Mouse (Mus musculus): ENCODE data around the gene Dicer1. TPM values are rescaled to one million over a fixed set of nuclear protein-coding genes. Genes with fewer than 3 reads are reported as not detected.

The Dicer1 gene
- total RNA-seq, 2 experiments from 2014 or later: 71.2 to 73.1 TPM

DNA sequence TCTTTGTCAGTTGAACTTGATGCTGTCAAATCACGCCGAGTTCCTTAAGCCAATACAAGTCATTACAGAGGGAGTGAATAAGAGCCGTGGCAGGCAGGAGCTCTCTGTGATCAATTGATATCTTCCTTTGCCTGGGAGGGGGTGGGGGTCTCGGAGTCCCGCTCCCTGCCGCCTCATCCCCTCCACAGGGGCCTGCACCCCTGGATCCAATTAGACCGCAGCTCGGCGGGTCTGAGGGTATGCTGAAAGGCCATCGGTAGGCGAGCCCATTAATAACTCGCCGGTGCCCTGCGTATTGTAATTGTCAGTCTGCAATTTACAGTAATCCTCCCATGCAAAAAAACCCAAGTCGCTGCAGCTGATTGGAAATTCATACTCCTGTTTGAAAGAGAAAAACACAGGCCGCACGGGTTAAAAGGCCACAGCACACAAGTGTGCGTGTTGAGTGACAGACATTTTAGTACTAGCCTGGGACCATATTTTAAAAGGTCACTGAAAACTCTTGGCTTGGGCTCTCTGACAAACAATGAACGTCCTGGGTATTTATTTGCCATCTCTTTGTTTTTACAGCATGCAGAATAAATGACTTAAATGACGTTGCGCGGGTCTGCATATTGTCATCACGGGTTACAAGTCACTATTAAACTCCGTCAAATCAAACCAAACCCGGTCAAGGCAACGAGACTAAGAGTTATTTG is 72.5 kb downstream of the Dicer1 start:
- DNase-seq (ENCODE audit: low spot score in 2 of 2): no peak

DNA sequence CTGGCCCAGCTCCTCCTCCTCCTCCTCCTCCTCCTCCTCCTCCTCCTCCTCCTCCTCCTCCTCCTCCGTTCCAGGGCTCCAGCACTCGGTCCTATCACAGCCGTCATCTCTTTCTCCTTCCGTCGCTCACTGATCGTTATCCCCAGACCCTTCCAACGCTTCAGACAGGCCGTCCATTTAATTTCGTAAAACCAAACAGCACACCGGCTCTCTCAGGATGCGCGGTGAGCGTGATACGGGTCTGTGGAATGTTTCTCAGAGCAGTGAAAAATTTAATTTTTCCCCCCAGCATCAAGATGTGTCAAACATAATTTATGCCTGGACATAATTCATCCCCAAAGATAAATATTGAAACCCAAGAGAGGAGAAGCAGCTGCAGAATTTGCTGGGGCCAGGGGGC is 73.3 kb downstream of the Dicer1 start:
- no peak for DNase-seq (ENCODE audit: low spot score in 2 of 2)

DNA sequence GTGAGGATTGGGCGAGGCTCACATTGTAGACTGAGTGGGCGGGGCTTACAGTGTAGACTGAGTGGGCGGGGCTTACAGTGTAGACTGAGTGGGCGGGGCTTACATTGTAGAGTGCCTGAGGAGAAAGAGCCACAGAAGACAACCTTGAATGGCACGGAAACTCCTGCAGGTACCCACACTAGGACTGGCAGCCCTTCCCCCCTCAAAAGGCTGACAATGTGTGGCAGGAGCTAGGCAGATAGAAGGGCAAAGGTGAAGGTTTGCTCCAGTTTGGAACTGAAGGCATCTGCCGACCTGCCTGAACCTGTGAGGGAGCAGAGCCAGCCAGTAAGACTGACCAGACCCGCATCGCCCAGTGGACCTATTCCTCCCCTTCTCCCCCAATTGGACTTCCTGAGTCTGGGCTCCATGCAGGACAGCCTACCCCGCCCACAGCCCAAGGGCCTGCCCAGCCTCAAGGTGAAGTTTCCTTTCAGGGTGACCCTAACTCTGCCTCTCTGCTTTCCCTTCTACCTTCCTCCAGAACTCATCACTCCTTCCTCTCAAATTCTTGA is 74.3 kb downstream of the Dicer1 start:
- no peak for DNase-seq (ENCODE audit: low spot score in 2 of 2)

DNA sequence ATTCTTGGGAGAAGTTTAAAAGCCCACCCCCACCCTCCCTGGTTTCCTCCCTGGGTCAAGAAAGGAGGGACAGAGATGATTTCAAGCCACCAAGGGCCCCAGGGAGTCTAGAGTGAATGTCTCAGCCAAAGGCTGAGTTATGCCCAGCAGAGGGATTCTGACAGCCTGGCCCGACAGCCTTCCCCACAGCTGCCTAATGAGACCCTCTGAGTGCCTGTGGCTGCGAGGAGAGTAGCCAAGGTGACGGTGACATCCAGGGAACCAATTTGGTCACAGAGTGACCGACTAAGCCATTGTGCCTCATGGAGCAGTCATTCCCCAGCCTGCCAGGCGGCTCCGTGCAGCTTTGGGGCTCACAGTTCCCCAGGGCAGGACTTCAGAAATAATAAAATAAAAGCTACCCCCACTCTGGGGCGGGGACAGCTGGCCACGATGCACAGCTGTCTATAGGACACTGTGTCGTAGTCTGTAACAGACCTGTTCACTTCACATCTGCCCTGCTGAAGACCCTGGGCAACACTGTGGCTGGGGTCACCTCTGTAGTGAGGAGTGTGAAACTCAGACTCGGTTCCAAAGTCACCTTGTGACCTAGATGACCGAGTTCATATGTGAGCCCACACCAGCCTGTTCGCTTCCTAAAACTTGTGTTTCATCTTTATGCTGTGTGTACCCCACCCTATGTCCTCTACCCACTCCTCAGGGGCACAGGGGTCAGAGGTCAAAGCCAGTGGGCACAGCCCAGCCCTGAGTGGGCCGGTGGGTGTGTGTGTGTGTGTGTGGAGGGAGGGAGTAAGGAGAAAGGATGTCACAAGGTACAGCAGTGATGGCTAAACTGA is 75.0 kb downstream of the Dicer1 start:
- no peak for DNase-seq (ENCODE audit: low spot score in 2 of 2)

DNA sequence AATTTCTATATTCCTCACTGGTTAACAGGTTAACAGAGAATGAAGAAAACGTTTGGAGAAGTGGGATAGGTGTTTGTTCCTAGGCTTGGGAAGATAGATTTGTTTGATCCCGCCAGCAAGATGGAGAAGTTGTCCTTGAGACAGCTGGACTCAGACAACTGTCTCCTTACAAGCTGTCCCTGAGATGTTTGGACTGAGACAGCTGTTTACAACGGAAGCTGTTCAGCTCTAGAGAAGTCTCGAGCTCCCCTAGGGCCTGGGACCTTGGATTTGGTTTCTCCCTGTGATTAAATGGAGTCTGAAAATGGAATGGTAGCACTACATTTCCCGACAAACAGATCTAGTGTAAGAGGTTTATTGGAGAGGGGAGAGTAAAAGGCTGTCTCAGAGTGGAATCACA is 78.8 kb downstream of the Dicer1 start:
- DNase-seq (ENCODE audit: low spot score in 2 of 2): no peak

DNA sequence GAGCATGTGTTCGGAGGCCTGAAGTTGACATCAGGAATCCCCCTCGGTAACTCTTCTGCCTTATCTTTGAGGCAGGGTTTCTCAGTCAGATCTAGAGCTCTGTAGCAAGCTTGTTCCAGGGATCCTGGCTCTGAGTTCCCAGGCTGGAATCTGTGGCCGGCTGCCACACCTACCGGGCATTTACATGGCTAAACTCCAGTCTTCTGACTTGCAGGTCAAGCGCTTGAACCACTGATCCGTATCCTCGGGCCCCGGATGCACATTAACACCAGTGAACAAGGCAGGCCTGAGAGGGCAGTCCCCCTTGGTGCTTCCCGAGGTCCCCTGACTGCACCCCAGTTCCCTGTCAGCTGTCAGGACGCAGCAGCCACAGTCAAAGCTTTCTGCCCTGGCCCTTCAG is 79.3 kb downstream of the Dicer1 start:
- no peak for DNase-seq (ENCODE audit: low spot score in 2 of 2)

DNA sequence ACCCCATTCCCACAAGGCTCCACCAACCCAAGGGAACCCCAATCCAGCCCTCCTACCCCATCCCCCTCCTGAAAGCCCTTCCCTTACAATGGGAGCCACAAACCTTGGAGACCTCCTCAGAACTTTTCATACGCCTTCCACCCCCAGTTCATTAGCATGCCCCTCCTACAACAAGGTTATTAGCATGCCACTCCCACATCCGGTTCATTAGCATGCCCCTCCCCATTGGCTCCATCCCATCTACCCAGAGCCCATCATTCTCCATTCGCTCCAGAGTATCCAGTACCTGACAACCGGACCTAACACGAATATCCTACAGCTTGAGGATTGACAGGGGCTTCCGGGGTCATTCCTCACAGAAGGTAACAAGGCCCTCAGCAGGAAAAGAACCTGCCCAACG is 83.9 kb downstream of the Dicer1 start:
- no peak for DNase-seq (ENCODE audit: low spot score in 2 of 2)

DNA sequence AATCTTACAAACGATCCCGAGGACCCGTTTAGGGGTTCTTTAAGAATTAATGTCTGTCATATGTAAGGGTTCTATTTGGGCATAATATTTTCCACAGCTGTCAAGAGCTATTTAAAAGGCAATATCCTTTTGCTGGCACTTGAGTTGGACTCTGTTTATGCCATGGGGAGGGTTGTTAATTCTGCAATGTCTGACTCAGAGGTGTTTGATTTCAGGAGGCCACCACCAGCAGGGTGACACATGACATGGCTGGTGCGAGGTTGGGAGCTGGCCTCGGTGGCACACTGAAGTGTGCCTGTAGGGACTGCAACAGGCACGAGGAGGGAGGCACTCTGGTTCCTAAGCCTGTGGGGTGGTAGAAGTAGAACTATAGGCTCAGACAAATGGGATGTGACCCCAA is 85.8 kb downstream of the Dicer1 start:
- no peak for DNase-seq (ENCODE audit: low spot score in 2 of 2)

DNA sequence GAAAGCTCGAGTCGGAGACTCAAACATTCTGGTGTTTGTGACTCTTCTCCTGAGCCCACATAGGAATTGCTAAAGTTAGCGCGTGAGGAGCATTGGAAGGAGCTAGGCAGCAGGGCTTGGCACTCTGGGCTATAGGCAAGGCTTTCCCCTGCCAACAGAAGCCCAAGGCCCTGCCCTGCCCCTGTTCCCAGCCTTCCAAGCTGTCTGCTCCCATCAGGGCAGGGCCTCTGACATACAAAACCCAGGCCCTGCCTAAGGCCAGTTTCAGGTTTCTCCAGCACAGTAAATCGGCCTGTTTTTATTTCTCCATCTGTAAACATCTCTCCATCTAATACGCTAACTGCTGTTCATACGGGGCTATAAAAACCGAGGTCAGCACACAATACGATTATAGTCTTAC is 86.2 kb downstream of the Dicer1 start:
- no peak for DNase-seq (ENCODE audit: low spot score in 2 of 2)

DNA sequence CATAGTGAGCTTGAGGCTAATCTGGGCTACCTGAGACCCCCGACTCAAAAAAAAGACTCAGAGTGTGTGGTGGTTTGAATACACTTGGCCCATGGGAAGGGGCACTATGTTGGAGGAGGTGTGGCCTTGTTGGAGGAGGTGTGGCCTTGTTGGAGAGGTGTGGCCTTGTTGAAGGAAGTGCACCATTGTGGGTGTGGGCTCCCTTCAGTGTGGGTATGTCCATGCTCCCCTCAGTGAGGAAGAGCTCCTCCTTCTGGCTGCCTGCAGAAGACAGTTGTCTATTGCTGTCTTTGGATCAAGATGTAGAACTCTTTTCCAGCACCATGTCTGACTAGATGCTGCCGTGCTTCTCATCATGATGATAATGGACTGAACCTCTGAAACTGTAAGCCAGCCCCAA is 95.6 kb downstream of the Dicer1 start:
- DNase-seq (ENCODE audit: low spot score in 2 of 2): no peak

DNA sequence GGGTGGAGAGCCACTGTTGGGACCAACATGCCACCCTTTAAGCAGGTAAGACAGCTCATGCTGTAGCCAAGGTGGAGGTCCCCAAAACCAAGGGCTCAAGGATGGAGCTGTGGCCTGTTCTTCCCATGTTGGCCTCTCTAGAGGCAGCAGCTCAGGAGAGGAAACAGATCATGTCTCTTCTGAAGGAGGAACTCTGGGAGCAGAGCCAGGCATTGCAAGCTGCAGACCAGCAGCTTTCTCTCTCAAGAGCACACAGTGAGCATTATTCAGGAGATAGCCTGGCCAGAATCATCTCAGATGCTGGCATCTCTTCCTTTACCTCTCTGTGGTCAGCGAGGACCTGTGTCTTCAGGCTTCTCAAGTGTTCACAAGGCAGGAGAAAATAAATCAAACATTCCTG is 96.7 kb downstream of the Dicer1 start:
- DNase-seq (ENCODE audit: low spot score in 2 of 2): no peak

DNA sequence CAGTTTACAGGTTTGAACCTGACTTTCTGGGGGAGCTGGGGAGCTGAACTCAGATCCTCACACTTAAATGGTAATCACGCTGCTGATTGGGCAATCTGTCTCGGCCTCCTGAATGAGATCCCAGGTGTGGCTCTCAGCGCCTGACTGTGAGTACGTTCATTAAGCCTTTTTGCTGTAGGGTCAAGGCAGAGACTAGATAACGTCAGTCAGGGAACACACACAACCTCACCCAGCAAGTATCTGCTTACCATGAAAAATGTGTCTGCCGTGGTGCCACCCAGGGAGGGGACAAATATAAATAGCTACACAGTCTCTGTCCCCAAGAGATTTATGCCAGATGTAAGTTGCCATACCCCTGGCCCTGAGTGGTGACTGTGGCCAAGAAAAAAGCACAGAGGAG is 99.7 kb downstream of the Dicer1 start:
- DNase-seq (ENCODE audit: low spot score in 2 of 2): no peak

DNA sequence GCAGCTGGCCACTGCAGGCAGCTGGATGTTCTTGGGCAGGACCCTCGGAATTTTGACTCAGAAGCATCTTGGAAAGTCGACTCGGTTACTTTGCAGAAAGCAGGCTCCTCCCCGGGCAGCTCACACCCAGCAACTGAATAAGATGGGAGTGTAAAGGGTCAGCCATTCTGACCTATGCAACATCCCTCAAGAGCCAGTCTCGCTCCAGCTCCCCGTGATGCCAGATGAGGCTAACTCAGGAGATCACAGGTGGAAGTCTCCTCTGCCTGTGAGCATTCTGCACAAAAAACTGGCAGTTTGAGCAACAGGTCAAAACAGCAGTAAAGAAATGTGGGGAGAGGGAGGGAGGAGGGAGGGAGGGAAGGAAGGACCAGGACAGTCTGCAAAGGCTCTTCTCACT is 100.5 kb downstream of the Dicer1 start:
- no peak for DNase-seq (ENCODE audit: low spot score in 2 of 2)

DNA sequence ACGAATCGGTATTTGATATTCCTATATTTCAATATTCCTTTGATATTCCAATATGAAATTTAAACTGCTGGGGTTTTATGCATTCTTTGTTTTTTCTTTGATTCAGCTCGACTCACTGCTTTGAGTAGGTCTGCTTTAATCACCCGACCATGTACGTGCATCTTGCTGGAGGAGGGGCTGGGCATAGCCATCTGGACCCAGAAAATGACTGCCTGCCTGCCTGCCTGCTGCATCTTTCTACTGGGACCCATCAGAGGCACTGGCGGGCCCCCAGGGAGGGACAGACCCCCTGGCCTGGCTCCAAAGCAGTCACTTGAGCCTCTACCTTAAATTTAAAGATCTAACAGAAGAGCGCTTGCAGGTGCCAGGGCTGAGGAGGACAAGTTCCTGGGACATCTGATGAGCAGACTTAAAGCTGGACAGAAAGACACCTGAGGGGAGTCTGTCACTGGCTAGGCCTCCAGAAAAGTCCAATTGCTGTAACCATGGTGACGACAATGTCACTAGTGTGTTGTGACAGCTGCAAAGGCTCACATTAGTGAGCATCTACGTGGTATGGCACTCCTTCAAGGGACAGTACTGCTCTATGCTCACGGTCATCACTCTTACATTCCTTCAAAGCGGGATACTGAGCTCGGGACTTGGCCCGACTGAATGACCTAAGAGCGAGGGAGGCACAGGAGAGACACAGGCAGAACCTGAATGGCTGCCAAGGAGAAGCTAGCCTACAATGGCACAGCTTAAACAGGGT is 101.1 kb downstream of the Dicer1 start:
- DNase-seq (ENCODE audit: low spot score in 2 of 2): no peak

DNA sequence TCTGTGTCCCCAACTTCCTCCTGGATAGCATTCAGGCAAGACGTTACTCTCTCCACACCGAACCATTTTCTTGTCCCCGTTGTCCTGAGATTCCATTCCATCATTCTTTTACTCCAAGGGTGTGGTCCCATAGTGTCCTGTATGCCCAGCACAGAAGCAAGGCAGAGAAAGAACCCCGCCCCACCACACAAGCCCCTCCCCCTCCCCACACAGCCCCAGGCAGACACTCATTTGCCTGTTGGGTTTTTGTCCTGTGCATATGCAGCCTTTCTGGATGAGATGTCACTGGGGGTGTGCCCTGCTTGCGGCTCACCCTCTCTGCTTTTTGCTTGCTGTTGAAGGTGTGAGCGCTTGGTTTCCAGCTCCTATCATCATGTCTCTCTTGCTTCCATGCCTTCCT is 103.4 kb downstream of the Dicer1 start:
- no peak for DNase-seq (ENCODE audit: low spot score in 2 of 2)

DNA sequence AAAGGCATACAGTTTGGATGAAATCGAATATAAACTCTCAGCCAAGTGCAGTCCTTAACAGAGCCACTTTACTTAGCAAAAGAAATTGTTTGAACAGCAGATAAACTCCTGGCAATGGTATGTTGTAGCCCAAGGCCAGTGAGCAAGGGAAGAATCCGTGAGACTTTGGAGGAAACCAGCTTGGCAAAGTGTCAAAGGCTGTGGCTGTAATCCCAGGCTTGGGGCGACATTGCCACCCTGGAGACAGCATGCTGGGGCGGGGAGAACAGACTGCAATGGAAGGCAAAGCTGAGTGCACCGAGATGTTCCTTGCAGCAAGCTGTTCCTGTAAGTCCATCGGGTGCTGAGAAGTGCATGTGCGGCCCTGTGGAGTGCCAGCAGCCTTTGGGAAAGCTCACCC is 109.4 kb downstream of the Dicer1 start:
- DNase-seq (ENCODE audit: low spot score in 2 of 2): peak in 1 of 2 experiments; percentile 11

DNA sequence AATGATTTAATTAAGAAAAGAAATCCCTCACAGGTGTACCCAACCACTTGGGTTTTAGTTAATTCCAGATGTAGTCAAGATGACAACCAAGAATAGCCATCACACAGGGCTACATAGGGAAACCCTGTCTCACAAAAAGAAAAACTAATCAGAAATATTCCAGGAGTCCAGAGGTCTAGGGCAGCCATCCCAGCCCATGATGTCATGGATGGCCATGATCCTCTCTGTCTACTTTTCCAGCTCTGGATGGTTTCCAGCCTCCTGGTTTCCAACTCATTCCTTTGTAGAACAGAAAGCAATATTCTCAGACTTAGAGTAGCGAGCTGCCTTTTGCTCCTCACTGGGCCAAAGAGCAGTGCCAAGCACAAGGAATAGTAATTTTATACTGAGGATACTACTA is 110.8 kb downstream of the Dicer1 start:
- no peak for DNase-seq (ENCODE audit: low spot score in 2 of 2)

DNA sequence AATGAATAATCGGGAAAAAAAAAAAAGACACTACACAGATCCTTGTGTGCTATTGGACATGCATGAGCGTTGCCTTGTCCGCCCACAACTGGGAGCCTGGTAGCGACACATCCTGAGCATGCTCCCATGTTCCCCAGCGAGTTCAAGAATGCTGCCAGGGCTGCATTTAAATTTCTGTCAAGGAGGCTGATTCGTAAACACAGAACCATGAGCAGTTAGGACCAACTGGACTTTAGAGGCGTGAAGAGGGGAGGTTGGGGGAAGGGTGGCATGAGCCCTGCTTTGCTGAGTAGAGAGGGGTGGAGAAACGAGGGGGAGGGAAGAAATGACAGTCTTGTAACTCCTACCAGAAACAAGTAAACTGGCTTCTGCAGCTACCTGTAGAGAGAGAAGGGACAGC is 113.6 kb downstream of the Dicer1 start:
- DNase-seq (ENCODE audit: low spot score in 2 of 2): no peak
